Mouse (Mus musculus) liver, embryonic 15.5 days (tissue): ENCODE measurements around the gene Gm16181. TPM values are rescaled to one million over a fixed set of nuclear protein-coding genes. Genes with fewer than 3 reads are reported as not detected.

Experiments used
- ATAC-seq: fragments of 200-750 bp; cut with Nextera tagmentation; 2 replicates; pipeline ENCODE4 v1.8.0; 2017; ENCODE audit warnings: moderate number of reproducible peaks, mild to moderate bottlenecking, moderate library complexity; ENCODE audit not compliant: insufficient read depth
- H3K27ac ChIP-seq: fragments of 300-500 bp; sonication (generic); replicated peaks from 2 replicates; pipeline ENCODE4 v1.5.1; 2015; ENCODE audit warnings: mild to moderate bottlenecking, inconsistent platforms
- H3K27me3 ChIP-seq: fragments of 300-500 bp; sonication (generic); 2 replicates; pipeline ENCODE4 v1.6.1; 2015; ENCODE audit warnings: mild to moderate bottlenecking, inconsistent platforms
- H3K36me3 ChIP-seq: fragments of 300-500 bp; sonication (generic); replicated peaks from 2 replicates; pipeline ENCODE4 v1.6.1; 2015; ENCODE audit warnings: moderate library complexity, mild to moderate bottlenecking, inconsistent platforms
- H3K4me1 ChIP-seq: fragments of 300-500 bp; sonication (generic); replicated peaks from 2 replicates; pipeline ENCODE4 v1.6.1; 2015; ENCODE audit warnings: inconsistent platforms
- H3K4me2 ChIP-seq: fragments of 300-500 bp; sonication (generic); 2 replicates; pipeline ENCODE4 v1.6.1; 2015; ENCODE audit warnings: moderate library complexity, mild to moderate bottlenecking, inconsistent platforms
- H3K4me3 ChIP-seq: fragments of 300-500 bp; sonication (generic); replicated peaks from 2 replicates; pipeline ENCODE4 v1.5.1; 2015; ENCODE audit warnings: mild to moderate bottlenecking, inconsistent platforms
- H3K9ac ChIP-seq: fragments of 300-500 bp; sonication (generic); 2 replicates; pipeline ENCODE4 v1.6.1; 2015; ENCODE audit warnings: moderate library complexity, mild to moderate bottlenecking, inconsistent platforms
- H3K9me3 ChIP-seq: fragments of 300-500 bp; sonication (generic); replicated peaks from 2 replicates; pipeline ENCODE4 v1.6.1; 2016; ENCODE audit warnings: inconsistent platforms
- WGBS: fragments of 180-500 bp; shearing (Covaris S2); methylation state at CpG from one replicate; pipeline ENCODE4 v1.1.7; 2015; ENCODE audit warnings: mixed read lengths; ENCODE audit not compliant: insufficient replicate concordance; 5-methylcytosine and 5-hydroxymethylcytosine counted together
- polyA plus RNA-seq: library from polyadenylated mRNA; unstranded; fragments of >200 nt; fragmentation: Nextera tagmentation; extraction: Ambion mirVana; gene quantifications from 2 replicates; pipeline ENCODE4 v1.2.1, GENCODE M21; 2015

Gene Gm16181
- polyA plus RNA-seq, 1 experiment from 2014 or later: 0.24 TPM

DNA sequence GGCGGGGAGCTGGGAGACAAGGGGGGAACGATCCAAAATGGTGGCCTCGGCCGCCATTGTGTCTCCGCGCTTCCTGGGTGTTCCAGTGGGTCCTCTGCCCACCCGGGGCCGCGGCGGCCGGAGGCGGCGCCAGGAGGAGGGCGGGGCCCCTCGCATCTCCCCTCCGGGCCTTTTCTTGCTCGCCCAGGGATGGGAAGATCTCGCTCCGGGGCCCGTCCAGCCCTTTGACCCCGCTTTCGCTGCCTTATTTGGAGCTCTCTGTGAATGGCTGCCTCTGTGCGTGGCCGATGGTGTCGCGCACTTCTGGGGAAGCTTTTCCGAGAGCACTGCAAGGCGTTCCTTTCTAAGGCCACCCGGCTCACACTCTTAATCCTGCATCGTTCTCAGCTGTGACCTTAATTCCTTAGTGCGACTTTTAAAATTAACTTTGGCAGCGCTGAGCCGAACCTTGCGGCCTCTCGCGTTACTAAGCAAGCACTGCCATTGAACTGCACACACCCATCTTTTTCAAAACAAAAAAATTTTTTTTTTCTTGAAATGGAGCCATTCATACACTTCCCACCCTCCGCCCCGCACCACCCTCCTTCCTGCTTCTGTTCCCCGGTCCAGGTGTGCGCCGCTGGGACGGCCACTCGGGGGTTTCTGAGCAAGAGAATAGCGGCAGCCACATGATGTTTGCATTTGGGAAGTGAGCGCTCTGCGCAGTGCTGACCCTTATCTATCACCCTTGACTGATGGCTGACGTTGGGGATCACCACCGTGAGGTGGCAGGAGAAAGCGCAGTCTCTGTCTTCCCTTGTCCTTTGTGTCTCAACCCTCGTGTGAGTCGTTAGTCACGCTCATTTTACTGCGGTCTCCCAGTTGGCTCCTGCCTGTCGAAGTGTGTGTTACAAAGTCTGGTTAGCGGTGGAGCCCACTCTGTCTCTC is 21.6 kb downstream of the Gm16181 start:
- peak; percentile 49 for ATAC-seq
- no peaks in the 10 kb centered on the region for H3K9me3 ChIP-seq
- peaks cover 43% of the 10 kb centered on the region for H3K36me3 ChIP-seq
- H3K9ac ChIP-seq: peak overlapping the region; percentile 94
- WGBS: under 1% methylated on average over 55 of the region's 55 CpGs
- peak overlapping the region; percentile 84 for H3K4me2 ChIP-seq
- peak overlapping the region; percentile 94 for H3K27ac ChIP-seq
- H3K4me1 ChIP-seq: peaks cover 60% of the 10 kb centered on the region
- no peaks in the 10 kb centered on the region for H3K27me3 ChIP-seq
- peak overlapping the region; percentile 93 for H3K4me3 ChIP-seq

- H3K9me3 ChIP-seq: no peaks in the 10 kb centered on the region
- peaks cover 51% of the 10 kb centered on the region for H3K36me3 ChIP-seq
- peak overlapping the region; percentile 93 for H3K4me3 ChIP-seq
- ATAC-seq: no peak
- H3K27me3 ChIP-seq: no peaks in the 10 kb centered on the region
- peak overlapping the region; percentile 94 for H3K9ac ChIP-seq
- peaks cover 61% of the 10 kb centered on the region for H3K4me1 ChIP-seq
- WGBS: 5% methylated on average over 16 of the region's 16 CpGs
- H3K27ac ChIP-seq: peak overlapping the region; percentile 94
- H3K4me2 ChIP-seq: peak overlapping the region; percentile 84
These were observed 22.5 kb downstream of the Gm16181 start for GRCm38 (mm10) chr17:35243086-35243485.

DNA sequence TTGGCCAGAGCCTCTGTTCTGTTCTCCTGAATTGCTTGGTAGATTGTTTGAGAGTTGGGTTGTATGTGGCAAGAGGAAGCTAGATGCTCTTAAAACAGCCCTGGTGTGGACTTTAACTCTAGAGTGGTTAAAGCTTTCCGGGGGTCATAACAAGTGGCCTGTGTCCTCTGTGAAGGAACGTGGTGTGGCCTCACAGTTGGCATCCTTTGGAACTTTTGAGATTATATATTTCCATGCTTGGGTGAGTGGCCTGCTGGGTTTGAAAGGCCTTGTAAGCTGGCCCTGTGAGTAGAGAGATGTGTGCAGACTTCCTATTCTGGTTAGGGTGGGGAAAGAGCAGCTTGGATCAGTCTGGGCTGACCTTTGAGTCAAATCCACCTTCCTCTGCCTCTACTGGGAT is 24.4 kb downstream of the Gm16181 start:
- peaks cover 70% of the 10 kb centered on the region for H3K36me3 ChIP-seq
- H3K27me3 ChIP-seq: no peaks in the 10 kb centered on the region
- H3K27ac ChIP-seq: no peak overlapping the region
- peak overlapping the region; percentile 84 for H3K4me2 ChIP-seq
- peak overlapping the region; percentile 93; the same call in 1 of the 2 replicates for H3K4me3 ChIP-seq
- no peaks in the 10 kb centered on the region for H3K9me3 ChIP-seq
- ATAC-seq: no peak
- 0 out of 2 replicates have a peak overlapping the region, but pooled peaks have one; percentile 30 for H3K9ac ChIP-seq
- WGBS: 82% methylated on average over 2 of the region's 2 CpGs
- peaks cover 56% of the 10 kb centered on the region for H3K4me1 ChIP-seq

DNA sequence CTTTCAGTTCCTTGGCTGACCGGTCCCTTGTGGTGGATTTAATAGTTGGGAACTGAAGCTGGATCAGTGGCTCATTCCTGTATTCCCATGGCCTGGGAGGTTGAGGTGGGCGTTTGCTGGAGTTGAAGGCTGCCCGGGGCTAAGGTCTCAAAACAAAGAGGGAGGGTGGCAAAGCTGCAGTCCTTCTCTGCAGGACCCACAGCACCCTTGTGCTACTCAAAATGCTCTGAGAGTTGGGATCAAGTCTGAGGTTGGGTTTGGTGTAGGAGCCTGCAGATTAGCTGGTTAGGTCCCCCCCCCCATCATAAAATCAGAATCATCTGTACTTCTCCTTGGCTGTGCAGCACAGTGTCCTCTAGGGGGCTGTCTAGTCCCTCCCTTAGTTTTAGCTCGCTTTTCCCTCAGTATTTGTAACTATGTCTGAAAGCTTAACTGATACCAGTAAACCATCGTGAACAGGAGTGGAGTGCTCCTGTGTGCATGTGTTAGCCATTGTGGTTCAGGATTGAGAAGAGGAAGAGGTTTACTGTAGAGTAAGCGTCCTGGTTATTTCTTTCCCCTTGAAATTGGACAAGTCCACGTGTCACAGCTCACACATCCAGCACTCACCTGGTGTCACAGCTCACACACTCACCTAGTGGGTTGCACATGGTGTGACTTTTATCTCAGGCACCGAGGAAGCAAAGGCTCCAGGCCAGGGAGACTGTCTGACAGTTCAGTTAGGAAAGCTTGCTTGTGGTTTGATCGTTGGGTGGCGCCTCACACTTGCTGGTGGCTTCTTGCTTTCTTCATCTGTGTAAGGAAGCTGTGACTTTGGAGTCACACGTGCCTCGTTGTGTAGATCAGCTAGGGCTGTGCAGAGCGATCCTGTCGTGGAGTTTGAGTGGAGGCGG is 25.3 kb downstream of the Gm16181 start:
- WGBS: 66% methylated on average over 15 of the region's 15 CpGs
- H3K4me3 ChIP-seq: no peak overlapping the region
- 0 out of 2 replicates have a peak overlapping the region, but pooled peaks have one; percentile 6 for H3K4me2 ChIP-seq
- H3K27ac ChIP-seq: no peak overlapping the region
- H3K36me3 ChIP-seq: peaks cover 80% of the 10 kb centered on the region
- H3K9ac ChIP-seq: no peak overlapping the region
- no peaks in the 10 kb centered on the region for H3K9me3 ChIP-seq
- no peaks in the 10 kb centered on the region for H3K27me3 ChIP-seq
- no peak for ATAC-seq
- peaks cover 52% of the 10 kb centered on the region for H3K4me1 ChIP-seq

DNA sequence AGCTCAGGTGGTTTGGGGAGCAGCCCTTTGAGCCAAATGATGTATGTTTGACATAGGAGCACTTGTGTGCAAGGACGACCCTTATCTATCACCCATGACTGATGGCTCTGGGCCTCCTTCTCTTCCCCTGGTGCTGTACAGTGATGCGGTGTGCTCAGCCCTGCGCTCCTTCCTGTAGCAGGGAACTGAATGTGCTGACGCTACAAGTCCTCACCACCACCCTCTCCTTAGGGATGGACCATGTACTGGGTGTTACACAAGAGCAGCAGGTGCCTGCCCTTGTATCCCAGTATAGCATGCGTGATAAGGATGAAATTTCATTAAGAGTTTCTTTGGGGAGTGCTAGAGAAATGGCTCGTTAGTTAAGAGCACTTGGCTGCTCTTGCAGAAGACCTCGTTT is 26.5 kb downstream of the Gm16181 start:
- no peak for ATAC-seq
- WGBS: 79% methylated on average over 7 of the region's 7 CpGs
- peaks cover 50% of the 10 kb centered on the region for H3K4me1 ChIP-seq

GRCm38 (mm10) chr17:35248986-35249385 is 28.4 kb downstream of the Gm16181 start:
- Histone ChIP-seq H3K27me3 (no peaks in the 10 kb centered on the region), H3K4me2 (no peak overlapping the region), H3K36me3 (peaks cover 99% of the 10 kb centered on the region), H3K4me3 (no peak overlapping the region), H3K4me1 (peaks cover 37% of the 10 kb centered on the region), H3K27ac (no peak overlapping the region), H3K9ac (no peak overlapping the region), H3K9me3 (no peaks in the 10 kb centered on the region)
- ATAC-seq: no peak
- 91% methylated on average over 14 of the region's 14 CpGs for WGBS

More for the DNA sequence above, 26.5 kb downstream of the Gm16181 start:
- no peaks in the 10 kb centered on the region for H3K9me3 ChIP-seq
- no peak overlapping the region for H3K9ac ChIP-seq
- H3K27me3 ChIP-seq: no peaks in the 10 kb centered on the region
- peaks cover 91% of the 10 kb centered on the region for H3K36me3 ChIP-seq
- H3K4me2 ChIP-seq: no peak overlapping the region
- H3K27ac ChIP-seq: no peak overlapping the region
- H3K4me3 ChIP-seq: no peak overlapping the region

DNA sequence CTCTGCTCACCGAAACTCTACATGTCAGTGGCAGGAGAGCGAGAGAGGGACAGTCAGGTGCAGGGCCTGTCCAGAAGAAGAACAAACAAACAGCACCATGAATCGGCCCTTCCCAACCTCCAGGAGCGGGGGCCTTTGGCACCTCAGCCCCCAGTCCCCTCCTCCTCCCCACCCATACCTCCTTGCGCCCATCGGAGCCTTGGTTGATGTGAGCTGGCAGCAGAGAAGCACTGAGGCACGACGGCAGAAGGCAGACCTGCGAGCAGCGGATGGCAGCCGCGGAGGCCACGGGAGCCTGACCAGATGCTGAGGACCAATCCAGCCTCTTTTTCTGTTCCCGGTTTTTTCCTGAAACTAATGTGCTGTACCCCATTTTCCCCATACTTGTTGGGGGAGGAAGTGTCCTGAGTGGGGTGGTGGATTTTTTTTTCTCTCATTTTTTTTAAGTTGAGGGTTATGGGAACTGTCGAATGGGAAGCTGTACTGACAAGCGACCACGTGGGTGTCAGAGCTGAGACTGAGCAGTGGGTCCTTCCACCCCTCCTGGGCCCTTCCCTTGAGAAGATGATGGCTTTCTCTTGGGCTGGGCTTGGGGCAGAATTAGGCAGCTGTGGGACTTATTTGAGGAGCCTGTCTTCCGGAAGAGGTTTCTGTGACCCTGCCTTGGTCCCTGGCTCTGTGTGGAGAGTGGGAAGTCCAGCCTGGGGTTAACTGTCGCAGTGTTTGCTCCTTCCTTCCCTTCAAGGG is 29.0 kb downstream of the Gm16181 start:
- Histone ChIP-seq H3K27ac (no peak overlapping the region), H3K4me3 (no peak overlapping the region), H3K4me1 (peaks cover 30% of the 10 kb centered on the region), H3K9ac (no peak overlapping the region), H3K27me3 (no peaks in the 10 kb centered on the region), H3K36me3 (peaks cover 96% of the 10 kb centered on the region), H3K4me2 (no peak overlapping the region), H3K9me3 (no peaks in the 10 kb centered on the region)
- ATAC-seq: no peak
- 88% methylated on average over 19 of the region's 19 CpGs for WGBS

DNA sequence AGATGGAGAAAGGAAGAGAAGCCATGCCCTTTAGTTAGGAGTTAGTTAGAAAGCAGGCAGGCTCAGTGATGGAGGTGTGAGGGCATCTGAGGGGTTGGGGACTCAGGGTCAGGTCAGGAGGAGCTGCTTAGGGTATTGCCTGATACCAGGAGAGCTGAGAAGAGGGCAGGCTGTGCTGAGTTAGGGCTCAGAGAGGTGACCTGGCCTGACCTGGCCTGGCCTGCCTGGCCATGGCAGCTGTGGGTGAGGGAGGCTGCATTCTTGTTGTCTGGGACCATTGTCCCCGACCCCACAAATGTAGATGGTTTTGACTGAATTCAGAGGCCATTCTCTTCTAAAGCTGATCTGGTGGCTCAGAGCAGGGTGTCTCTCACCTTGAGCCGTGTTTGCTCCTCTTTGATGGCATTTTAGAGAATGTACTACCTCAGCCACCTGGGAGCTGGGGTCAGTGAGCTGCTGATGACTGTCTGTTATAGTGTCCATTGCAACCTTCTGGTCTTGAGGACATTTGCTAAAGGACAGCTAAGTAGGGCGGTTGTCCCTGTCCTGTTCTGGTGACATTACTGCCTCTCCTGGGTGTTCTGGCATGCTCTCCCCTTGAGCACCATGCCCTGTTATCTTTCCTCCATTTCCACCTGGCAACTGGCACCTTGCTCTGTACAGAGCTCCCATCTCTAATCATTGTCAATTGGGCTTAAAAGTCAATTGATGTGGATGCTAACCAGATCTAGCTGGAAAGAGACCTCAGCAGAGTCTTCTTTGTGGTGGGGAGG is 29.9 kb downstream of the Gm16181 start:
- H3K4me3 ChIP-seq: no peak overlapping the region
- no peak for ATAC-seq
- H3K27ac ChIP-seq: 0 out of 2 replicates have a peak overlapping the region, but pooled peaks have one; percentile 2
- no peaks in the 10 kb centered on the region for H3K9me3 ChIP-seq
- 88% methylated on average over 3 of the region's 3 CpGs for WGBS
- H3K27me3 ChIP-seq: no peaks in the 10 kb centered on the region
- no peak overlapping the region for H3K9ac ChIP-seq
- H3K4me1 ChIP-seq: peaks cover 21% of the 10 kb centered on the region
- no peak overlapping the region for H3K4me2 ChIP-seq
- peaks cover 87% of the 10 kb centered on the region for H3K36me3 ChIP-seq

- no peak for ATAC-seq
- peaks cover 14% of the 10 kb centered on the region for H3K4me1 ChIP-seq
- 0 out of 2 replicates have a peak overlapping the region, but pooled peaks have one; percentile 2 for H3K27ac ChIP-seq
- peaks cover 80% of the 10 kb centered on the region for H3K36me3 ChIP-seq
- no peak overlapping the region for H3K4me2 ChIP-seq
- H3K27me3 ChIP-seq: no peaks in the 10 kb centered on the region
- H3K9ac ChIP-seq: no peak overlapping the region
- no peak overlapping the region for H3K4me3 ChIP-seq
- WGBS: 80% methylated on average over 15 of the region's 15 CpGs
- no peaks in the 10 kb centered on the region for H3K9me3 ChIP-seq
These were observed 30.6 kb downstream of the Gm16181 start for GRCm38 (mm10) chr17:35251162-35251719.

DNA sequence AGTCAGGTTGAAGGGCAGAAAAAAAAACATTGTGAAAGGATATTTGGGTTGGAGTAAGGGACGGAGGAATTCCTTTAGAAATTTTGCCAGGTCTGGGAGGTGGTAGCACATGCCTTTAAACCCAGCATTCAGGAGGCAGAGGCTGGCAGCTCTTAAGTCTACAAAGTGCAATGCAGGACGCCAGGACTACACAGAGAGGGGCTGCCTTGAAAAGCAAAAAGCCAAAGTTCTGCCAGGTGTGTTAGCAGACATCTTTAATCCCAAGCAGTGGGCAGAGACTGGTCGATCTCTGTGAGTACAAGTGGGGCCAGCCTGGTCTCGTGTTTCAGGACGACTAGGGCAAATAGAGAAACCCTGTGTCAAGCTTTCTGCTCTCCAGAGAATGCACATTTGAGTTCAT is 31.3 kb downstream of the Gm16181 start:
- peaks cover 72% of the 10 kb centered on the region for H3K36me3 ChIP-seq
- no peak overlapping the region for H3K4me3 ChIP-seq
- no peaks in the 10 kb centered on the region for H3K27me3 ChIP-seq
- no peak overlapping the region for H3K4me2 ChIP-seq
- no peaks in the 10 kb centered on the region for H3K9me3 ChIP-seq
- no peak overlapping the region for H3K9ac ChIP-seq
- peaks cover 10% of the 10 kb centered on the region for H3K4me1 ChIP-seq
- no peak overlapping the region for H3K27ac ChIP-seq
- 80% methylated on average over 5 of the region's 5 CpGs for WGBS
- no peak for ATAC-seq
